Mouse (Mus musculus) heart, postnatal 10 days (tissue): Measurements from ENCODE around the gene Notch2. TPM values are rescaled to one million over a fixed set of nuclear protein-coding genes. Genes with fewer than 3 reads are reported as not detected.

Source experiments
- DNase-seq, 2 experiments: peaks; one replicate each; pipeline ENCODE4 v3.0.0; 2021
- intact Hi-C: fragments of 180-260 bp; cut with DNase I; formaldehyde crosslinking; loops from one replicate; pipeline ENCODE4 v1.15.1; 2025
- total RNA-seq, 2 experiments: library from RNA; stranded (reverse); gene quantifications; 2 replicates each; pipeline ENCODE4 v1.2.3; 2021

The Notch2 gene
- total RNA-seq, 2 experiments from 2014 or later: 28.2 to 31.0 TPM

DNA sequence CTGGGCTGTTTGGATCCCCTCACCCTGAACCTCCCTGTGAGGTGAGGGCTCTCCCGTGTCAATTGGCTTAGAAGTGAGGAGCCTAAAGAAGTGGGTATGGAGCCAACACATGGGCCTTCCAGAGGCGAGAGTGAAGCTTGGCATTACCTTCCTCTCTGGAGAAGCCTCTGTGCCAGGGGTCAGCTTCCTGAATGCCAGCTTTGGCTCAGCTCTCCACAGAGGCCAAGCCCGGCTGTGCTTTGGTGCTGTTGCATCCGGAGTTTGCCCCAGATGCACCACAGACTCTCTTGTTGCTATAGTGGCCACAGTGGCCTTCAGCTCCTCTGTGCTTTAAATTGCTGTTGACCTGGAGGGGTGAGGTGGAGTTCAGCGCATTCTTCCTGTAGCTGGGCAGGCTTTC lies 76.4 kb downstream of the Notch2 start:
- intact Hi-C loops: no loop called here
- DNase-seq: no peak

DNA sequence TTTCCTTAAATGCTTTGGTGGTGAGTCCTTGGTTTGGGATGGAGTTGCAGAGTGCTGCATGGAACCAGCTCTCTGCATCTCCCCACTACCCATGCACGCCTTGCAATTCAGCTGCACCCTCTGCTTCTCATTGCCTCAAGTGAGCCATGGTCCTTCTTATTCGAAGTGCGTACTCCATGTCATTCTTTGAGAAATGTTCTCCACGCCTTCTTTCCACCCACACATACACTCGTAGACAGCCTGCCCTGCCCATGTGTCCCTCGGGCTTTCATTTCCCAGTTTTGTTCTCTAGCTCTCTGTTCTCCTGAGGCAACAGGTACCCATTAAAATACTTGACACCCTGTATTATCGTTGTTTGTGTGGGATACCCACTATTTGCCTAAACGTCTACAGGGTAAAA lies 76.8 kb downstream of the Notch2 start:
- intact Hi-C loops: no loop called here
- DNase-seq: no peak

DNA sequence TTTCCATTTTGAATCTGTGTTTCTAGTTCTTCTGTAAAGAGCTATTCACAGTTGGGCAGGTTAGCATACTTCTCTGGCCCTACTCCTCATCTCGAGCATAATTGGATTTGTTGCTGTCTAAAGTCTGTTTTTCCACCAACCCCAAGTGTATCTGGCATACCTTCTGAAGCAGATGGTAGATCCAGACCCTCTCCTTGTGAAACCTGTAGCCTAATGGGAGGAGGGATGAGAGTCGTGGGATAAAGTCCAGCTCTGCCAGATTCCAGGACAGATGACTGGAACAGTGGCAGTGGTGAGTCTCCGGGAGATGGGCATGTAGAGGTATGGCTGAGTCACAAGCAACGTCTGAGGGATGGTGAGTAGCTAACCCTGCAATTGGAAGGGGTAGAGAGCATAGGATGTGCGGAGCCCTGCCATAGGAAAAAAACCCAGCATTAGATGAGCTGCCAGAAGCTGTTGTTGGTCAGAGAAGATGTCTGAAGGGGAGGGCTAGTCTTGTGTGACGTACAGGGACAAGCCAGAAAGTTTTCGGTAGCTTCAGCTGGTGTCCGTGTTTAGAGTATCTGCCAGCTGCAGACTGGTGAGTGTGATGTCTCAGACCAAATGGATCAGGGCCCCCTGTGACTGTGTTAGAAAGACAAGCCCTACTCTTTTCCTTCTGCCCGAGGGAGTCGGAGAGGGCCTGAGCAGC lies 79.5 kb downstream of the Notch2 start:
- DNase-seq: no peak
- intact Hi-C loops: no loop called here

DNA sequence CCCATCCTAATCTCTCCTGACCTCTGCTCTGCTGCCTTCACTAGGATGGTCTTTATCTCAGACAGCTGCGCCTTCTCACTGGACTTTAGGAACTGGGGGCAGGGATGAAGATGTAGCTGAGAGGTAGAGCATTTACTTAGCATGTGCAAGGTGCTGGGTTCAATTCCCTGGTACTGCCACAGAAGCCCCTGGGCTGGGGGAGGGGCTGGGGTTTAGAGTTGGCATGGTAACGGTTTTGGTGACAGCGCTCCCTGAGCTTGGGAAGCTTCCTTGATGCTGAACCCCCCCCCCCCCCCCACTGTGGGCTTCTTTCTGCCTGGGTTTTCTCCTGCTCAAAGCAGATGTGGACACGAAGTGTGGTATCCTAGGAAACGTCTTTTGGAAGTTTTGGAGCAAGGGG lies 80.6 kb downstream of the Notch2 start:
- no peak for DNase-seq
- intact Hi-C loops: no loop called here

DNA sequence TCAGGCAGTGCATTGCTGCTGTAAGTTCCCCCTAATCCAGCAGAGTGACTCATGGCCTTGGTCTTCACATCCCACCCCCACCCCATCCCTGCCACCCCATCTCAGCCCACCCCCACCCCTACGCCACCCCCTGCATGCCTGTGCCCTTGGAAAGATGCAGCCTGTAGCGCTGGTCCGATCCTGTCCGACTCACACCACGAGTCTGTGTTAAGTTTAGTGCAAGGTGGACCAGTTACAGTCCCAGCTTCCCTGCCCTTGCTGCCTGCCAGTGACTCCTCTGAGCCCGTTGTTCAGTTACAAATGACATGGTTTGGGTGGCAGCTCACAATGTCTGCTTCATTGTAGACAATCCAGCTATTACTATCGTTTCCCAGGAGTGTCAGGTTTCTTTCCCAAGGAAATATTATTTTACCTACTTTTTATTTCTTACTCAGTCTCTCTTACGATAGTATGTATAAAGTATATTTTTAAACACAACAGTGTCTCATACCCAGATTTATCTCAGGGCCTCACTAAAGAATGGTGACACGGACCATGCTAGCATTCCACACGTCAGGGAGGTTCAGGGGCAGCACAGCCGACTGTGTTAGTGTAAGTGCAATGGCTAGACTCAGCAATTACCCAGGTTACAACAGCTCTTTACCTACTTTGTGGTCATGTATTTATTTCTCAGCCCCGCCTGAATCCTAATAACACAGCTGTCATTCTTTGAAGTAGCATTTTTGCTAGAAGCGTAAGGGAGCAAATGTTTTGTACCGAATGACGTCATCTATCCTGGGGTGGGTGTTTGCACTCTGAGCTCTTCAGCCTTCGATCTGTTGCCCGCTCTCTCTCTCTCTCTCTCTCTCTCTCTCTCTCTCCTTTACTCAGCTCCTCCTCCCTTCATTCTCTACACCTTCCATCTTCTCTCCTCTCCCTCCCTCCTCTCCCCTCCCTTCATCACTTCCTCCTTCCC lies 81.6 kb downstream of the Notch2 start:
- intact Hi-C loops: no loop called here
- DNase-seq: no peak

DNA sequence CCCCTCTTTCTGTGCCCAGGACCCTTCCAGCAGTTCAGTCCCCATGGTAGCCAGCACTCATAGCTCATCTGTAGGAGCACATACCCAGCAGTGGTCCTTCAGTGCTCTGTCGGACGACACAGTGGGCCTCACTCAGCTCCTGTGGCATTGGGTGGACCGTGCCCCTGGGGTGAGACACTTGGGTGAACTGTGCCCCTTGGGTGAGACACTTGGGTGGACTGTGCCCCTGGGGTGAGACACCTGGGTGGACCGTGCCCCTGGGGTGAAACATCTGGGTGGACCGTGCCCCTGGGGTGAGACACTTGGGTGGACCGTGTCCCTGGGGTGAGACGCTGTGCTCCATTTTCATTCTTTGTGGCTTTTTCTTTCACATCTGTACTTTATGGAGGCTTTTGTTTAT lies 83.7 kb downstream of the Notch2 start:
- intact Hi-C loops: no loop called here
- DNase-seq: no peak

DNA sequence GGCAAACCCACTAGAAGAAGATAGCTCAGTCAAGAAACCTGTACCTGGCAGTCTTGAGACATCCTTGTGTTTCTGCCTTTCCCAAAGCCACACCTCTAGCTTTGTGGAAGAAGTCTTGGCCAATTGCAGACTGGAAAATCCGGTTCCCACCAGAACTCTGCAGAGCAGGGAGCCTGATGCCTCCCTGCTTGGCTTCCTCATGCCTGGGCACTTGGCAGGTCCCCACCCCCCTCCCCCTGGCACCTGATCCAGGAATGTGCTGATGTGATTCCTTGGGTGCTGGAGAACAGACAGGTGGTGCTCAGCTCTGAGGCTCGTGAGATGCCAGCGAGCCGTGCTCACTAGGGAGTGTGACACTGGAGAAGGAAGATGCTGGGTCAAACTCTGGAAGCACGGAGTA lies 85.3 kb downstream of the Notch2 start:
- intact Hi-C loops: no loop called here

DNA sequence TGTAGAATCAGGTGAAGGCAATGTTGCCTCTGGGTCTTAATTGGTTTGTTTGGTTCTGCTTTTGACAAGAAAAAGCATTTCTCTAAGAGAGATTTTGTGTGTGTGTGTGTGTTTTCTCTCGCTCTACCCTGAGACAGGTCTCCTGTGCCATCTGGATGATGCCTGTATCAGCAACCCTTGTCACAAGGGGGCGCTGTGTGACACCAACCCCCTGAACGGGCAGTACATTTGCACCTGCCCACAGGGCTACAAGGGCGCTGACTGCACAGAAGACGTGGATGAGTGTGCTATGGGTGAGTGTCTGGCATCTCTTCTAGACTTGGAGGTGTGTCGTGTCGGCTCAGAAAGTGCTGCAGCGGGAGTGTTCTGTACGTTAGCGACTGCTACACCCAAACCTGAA lies 86.0 kb downstream of the Notch2 start:
- intact Hi-C loops: no loop called here
- DNase-seq: no peak

More for the DNA sequence above, 85.3 kb downstream of the Notch2 start:
- DNase-seq: no peak

DNA sequence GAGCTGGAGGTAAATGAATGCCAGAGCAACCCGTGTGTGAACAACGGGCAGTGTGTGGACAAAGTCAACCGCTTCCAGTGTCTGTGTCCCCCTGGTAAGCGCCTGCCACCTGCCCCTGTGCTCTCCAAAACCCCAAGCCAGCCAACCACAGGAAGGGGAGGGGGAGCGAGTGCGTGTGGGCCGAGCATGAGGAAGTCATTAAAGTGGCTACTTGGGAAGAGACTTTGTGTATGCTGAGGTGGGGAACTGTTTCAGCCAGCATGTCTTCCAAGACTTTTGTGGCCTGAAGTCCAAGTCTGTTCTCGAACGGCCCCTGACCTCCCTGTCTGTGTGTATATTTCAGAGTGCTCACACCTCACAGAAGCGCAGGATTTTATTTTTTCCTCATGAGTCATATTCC lies 88.2 kb downstream of the Notch2 start:
- no peak for DNase-seq
- intact Hi-C loops: no loop called here

DNA sequence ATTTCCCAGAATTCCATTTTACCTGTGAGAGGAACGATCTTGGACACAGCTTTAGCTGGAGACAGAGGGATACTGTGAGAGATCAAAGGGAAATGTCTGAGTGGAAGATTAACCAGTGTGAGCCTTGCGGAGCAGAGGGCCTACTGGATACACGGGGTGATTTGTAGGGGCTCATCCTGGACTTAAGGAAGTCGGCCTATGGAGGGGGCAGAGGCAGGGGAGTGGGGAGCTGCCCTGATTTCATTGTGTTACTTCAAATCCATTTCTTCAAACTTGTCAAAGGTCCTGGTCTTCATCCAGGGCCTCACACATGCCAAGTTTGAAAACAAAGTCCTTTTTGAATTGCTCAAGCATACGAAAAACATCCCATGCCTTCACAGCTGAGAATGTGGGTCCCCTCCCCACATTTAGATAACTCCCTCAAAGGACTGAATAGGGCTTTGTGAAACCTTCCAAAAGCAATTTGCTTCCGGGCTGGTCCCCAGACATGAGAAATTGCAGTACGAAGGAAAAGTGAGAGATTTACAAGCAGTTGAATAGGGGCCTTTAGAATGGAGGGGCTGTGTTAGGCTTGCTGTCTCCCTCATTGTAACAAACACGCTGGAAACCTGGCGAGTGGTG lies 91.6 kb downstream of the Notch2 start:
- DNase-seq: peak; percentile 54 to 64
- intact Hi-C loops: no loop called here

DNA sequence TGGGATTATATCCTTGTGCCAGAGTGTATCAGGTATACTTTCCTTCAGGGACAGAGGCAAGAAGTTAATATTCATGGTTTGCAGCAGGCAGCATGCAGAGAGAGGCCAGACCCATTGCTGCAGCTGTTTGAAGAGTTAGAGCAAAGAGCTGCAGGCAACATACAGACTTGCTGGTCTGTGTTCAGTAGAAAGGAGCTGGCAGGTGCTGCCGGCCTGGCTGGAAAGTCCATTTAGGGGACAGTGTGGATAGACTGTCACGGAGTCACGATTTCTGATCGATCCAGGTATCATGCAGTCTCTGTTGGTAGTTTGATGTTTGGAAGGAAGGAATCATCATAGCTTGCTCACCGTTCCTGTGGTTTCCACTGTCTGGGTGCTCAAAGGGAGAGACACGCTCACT lies 92.2 kb downstream of the Notch2 start:
- intact Hi-C loops: no loop called here
- DNase-seq: no peak

DNA sequence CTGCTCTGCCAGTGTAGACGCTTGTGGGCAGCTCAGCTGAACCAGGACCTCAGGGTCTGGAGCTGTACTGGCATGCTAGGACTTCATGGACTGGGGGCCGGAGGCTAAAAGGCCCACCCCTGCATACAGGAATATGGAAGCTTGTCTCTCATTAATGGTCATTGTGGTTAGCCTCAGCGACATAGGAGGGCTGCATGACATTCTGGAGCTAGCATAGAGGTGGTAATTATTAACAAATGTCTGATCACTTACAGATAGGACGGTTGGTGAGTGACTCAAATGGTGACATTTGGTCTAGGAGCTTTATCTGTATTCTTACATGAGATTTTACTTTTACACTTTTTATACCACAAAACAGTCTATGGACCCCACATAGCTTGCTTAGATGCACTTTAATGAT lies 92.8 kb downstream of the Notch2 start:
- no peak for DNase-seq
- intact Hi-C loops: no loop called here

DNA sequence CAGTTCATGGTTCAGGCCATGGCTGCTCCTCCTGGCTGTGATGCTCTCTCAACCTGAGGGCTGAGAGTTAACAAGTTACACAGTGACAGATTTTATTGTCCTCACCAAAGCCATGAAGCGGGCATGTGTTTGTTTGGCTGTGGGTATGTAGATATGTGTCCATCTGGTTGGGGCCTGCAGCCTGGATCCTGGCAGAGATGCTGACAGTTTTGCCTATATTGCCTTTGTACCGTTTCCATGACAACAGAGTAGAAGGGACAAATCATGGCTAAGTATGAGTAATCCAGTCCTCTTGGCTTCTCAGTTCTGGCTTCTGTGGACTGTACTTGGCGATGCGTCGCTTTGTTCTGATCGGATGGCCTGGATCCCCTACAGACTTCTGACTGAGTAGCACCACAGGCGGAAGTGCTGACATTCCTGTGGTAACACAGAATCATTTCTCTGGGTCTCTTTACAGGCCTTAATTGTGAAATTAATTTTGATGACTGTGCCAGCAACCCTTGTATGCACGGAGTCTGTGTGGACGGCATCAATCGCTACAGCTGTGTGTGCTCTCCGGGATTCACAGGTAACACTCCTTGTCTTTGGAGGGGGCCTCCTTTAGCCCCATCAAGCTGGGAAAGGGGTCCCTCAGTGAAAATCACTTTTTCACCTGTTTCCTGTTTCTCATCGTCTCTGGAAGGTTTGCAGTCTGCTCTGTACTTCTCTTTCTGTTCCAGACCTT lies 93.4 kb downstream of the Notch2 start:
- DNase-seq: peak; percentile 64 to 69
- intact Hi-C loops: no loop called here

DNA sequence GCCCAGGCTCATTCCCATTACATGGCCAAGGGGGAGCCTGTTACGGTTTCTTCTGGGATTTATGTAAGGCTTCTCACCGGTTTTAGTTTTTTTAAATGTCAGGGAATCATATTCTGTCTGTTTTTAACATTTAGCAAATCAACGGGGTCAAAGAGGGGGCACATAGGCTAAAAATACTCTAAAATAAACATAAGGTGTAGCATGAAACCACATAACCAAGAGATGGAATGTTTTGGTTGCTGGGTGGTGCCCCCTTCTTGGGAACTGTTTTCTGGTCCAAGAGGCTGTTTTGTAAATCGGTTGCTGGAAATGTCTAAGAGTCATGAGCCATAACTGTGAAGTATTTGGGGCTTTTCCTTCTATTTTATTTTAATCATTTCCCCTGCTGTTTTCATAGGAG lies 95.1 kb downstream of the Notch2 start:
- DNase-seq: no peak
- intact Hi-C loops: no loop called here

DNA sequence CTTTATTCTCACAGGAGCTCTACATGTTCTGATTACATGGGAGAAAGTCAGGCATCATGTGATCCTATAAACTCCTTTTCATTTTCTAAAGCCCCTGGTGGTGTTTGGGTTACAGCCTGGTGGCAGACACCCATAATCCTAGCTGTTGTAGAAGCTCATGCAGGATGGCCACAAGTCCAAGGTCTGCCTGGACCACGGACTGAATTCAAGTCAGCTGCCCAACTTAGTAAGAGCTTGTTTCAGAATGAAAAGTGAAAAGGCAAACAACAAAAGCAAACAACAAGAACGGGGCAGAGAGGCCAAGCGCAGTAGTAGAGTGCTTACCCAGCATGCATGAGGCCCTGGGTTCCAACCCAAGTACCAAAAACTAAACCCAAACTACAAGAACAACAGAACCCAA lies 95.5 kb downstream of the Notch2 start:
- no peak for DNase-seq
- intact Hi-C loops: no loop called here

DNA sequence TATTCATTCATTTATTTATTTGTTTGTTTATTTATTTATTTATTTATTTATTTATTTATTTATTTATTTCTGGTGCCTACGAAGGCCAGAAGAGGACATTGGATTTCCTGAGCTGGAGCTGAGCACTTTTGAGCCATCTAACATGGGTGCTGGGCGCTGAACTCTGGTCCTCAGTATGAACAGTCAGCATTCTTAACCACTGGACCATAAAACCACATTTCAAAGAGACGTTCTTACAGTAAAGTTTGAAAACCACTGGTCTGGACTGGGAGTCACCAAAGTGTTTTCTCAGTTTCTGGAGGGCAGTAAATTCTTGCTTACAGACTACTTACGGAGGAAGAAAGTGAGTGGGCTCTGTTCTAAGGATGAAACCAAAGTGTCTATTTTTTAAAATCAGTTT lies 97.3 kb downstream of the Notch2 start:
- intact Hi-C loops: no loop called here
- DNase-seq: no peak

DNA sequence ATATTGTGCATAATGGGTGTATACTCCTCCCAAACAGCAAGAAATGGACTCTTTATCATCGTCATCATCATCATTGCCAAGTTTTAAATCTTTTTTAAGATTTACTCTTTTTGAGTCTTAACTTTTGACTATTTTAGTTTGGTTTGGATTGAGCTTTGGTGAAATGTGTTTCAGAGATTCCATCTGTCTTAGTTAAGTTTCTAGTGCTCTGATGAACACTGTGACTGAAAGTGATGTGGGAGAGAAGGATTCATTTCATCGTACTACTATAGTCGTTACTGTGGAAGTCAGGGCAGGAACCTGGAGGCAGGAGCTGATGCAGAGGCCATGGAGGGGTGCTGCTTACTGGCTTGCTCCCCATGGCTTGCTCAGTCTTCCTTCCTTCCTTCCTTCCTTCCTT lies 104.9 kb downstream of the Notch2 start:
- no peak for DNase-seq
- intact Hi-C loops: no loop called here

DNA sequence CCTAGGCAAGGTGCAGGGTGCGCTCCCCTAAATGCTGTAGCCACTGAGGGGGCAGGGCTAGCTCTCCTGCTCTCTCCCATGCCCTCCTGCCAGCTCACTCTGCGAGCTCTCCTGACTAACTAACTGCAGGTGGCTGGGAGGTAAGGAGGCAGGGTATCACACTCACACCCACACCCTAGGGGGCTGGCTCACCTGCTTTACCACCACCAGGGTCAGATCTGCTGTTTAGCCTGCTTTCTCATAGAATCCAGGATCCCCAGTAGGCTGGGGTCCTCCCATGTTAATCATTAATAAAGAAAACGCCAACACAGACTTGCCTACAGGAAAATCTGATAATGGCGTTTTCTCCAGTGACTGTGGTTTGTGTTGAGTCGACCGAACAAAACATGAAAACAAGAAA lies 106.0 kb downstream of the Notch2 start:
- intact Hi-C loops: no loop called here
- no peak for DNase-seq

DNA sequence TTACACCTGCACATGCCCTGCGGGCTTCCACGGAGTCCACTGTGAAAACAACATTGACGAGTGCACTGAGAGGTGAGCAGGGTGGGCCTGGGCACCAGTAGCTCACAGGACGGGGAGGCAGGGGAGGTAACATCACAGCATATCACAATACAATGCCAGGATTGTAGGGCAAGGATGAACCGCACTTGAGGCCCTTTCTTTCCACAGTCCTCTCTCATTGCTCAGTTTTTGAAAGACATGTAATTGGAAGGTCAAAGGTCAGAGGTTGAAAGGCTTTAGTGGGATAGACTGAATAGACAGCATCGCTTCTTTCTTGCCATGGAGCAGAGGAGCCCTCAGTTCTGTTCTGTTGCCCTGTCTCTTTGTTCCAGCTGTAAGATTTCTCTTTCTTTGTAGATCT lies 107.6 kb downstream of the Notch2 start:
- intact Hi-C loops: loop anchor here (5.0 kb wide), 1 partner anchor 194 kb away; no protein-coding TSS in a partner anchor
- DNase-seq: no peak

DNA sequence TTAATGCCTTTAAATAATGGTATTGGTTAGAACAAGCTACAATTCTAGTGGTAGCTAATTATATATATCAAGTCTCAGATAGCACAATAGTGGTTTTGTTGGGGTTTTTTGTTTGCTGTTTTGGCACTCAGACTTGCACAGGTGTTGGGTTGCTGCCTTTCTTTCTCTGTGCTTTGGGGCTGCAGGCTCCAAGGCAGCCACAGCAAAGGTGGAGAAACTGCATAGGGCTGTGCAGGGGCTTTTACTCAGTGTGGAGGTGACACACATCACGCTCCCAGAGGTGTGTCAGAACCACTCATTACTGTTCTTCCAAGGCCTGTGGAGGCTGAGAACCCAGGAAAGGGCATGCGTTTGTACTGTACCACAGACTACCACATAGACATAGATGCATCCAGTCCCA lies 114.4 kb downstream of the Notch2 start:
- intact Hi-C loops: no loop called here
- DNase-seq: no peak

DNA sequence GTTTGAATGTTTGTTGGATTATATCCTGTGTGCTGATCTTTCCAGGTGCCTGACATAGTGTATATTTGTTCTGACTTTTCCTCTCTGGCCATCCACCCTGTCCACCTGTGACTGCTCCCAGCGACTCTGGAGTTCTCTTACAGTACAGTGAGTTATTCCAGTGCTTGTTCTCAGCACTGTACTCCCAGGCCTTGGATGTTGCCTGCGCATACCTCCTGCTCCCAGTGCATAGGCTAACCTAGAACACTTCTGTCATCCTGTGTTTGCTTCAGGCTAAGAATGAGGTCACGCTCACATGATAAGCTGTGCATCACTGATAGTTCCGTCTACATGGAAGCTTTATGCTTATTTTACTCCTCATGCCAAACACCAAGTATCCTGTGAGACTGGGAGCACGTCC lies 115.4 kb downstream of the Notch2 start:
- intact Hi-C loops: no loop called here
- no peak for DNase-seq
